Mouse (Mus musculus): Measurements from ENCODE around the gene Peli2. TPM values are rescaled to one million over a fixed set of nuclear protein-coding genes. Genes with fewer than 3 reads are reported as not detected.

The Peli2 gene
- polyA plus RNA-seq, 1 experiment from 2014 or later = 3.5 TPM

DNA sequence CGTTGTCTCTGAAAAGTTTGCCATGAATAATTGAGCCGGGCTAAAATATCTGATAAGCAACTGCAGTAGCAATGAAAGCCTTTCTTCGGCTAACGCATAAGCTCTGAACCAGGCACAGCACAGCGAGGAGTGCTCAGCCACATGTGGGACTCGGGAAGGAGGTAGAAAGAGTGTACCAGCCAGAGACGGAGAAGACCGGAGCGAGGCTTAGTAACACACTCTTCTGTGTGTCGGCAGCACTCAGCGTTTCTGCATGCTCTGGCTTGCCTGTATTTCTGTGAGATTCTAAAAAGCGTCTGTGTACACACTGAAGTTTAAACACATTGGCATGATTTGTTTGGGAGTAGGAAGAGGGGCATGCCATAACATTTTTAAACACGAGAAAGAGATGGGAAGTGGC lies 34.5 kb downstream of the Peli2 start:
- no peak for ATAC-seq
- 0 out of 2 replicates have a peak, but pooled peaks cover 3% of the 10 kb centered on the region for H3K4me1 ChIP-seq (ENCODE audit: control insufficient read depth, insufficient read depth, low read length)
- 41% methylated on average over 13 of the region's 13 CpGs for WGBS
- H3K9ac ChIP-seq (ENCODE audit: low read depth, low read length) = no peak overlapping the region
- no peak overlapping the region for H3K4me2 ChIP-seq (ENCODE audit: low read depth, low read length)
- no peaks in the 10 kb centered on the region for H3K27me3 ChIP-seq (replicated peaks; ENCODE audit: control insufficient read depth, insufficient read depth, low read length)
- no peaks in the 10 kb centered on the region for H3K9me3 ChIP-seq (ENCODE audit: control insufficient read depth, low read length)
- no peak overlapping the region for H3K27ac ChIP-seq (ENCODE audit: low read length)
- no peaks in the 10 kb centered on the region for H3K36me3 ChIP-seq (ENCODE audit: control insufficient read depth, insufficient read depth, low read length)
- no peak overlapping the region for H3K4me3 ChIP-seq (ENCODE audit: low read length)

DNA sequence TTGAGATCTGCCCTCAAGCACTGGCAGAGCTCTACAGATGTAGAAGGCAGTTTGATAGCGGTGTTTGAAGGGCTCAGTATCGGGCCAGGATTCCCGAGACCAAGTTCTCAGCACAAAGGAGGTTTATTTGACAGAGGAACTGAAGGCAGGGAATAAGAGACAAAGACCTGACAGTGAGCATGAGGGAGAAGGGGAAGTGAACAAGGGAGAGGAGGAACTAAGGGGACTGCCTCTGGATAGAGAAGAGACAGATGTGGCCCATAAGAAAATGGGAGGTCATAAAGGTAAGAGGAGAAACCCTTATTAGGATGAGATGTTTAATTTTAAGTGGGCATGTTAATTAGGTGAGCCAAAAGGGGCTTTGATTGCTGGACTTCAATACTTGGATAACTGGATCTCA lies 36.5 kb downstream of the Peli2 start:
- Histone ChIP-seq H3K4me1 (ENCODE audit: control insufficient read depth, insufficient read depth, low read length) (0 out of 2 replicates have a peak, but pooled peaks cover 3% of the 10 kb centered on the region), H3K4me2 (ENCODE audit: low read depth, low read length) (no peak overlapping the region), H3K4me3 (ENCODE audit: low read length) (no peak overlapping the region), H3K27ac (ENCODE audit: low read length) (no peak overlapping the region), H3K36me3 (ENCODE audit: control insufficient read depth, insufficient read depth, low read length) (no peaks in the 10 kb centered on the region), H3K9ac (ENCODE audit: low read depth, low read length) (no peak overlapping the region), H3K9me3 (ENCODE audit: control insufficient read depth, low read length) (no peaks in the 10 kb centered on the region), H3K27me3 (replicated peaks; ENCODE audit: control insufficient read depth, insufficient read depth, low read length) (no peaks in the 10 kb centered on the region)
- no peak for ATAC-seq
- WGBS = 88% methylated on average over 3 of the region's 3 CpGs

- ATAC-seq = no peak
- no peaks in the 10 kb centered on the region for H3K27me3 ChIP-seq (replicated peaks; ENCODE audit: control insufficient read depth, insufficient read depth, low read length)
- H3K4me1 ChIP-seq (ENCODE audit: control insufficient read depth, insufficient read depth, low read length) = 0 out of 2 replicates have a peak, but pooled peaks cover 3% of the 10 kb centered on the region
- no peak overlapping the region for H3K4me2 ChIP-seq (ENCODE audit: low read depth, low read length)
- WGBS = 76% methylated on average over 8 of the region's 8 CpGs
- H3K27ac ChIP-seq (ENCODE audit: low read length) = no peak overlapping the region
- no peaks in the 10 kb centered on the region for H3K9me3 ChIP-seq (ENCODE audit: control insufficient read depth, low read length)
- no peak overlapping the region for H3K9ac ChIP-seq (ENCODE audit: low read depth, low read length)
- no peaks in the 10 kb centered on the region for H3K36me3 ChIP-seq (ENCODE audit: control insufficient read depth, insufficient read depth, low read length)
- H3K4me3 ChIP-seq (ENCODE audit: low read length) = no peak overlapping the region
These were observed 37.2 kb downstream of the Peli2 start for GRCm38 (mm10) chr14:48157835-48158234.

GRCm38 (mm10) chr14:48159401-48159800 lies 38.8 kb downstream of the Peli2 start:
- no peak overlapping the region for H3K4me3 ChIP-seq (ENCODE audit: low read length)
- no peak overlapping the region for H3K4me2 ChIP-seq (ENCODE audit: low read depth, low read length)
- H3K27ac ChIP-seq (ENCODE audit: low read length) = no peak overlapping the region
- no peak overlapping the region for H3K9ac ChIP-seq (ENCODE audit: low read depth, low read length)
- H3K36me3 ChIP-seq (ENCODE audit: control insufficient read depth, insufficient read depth, low read length) = no peaks in the 10 kb centered on the region
- ATAC-seq = no peak
- 61% methylated on average over 3 of the region's 3 CpGs for WGBS
- H3K27me3 ChIP-seq (replicated peaks; ENCODE audit: control insufficient read depth, insufficient read depth, low read length) = no peaks in the 10 kb centered on the region
- H3K4me1 ChIP-seq (ENCODE audit: control insufficient read depth, insufficient read depth, low read length) = 0 out of 2 replicates have a peak, but pooled peaks cover 5% of the 10 kb centered on the region
- no peaks in the 10 kb centered on the region for H3K9me3 ChIP-seq (ENCODE audit: control insufficient read depth, low read length)

DNA sequence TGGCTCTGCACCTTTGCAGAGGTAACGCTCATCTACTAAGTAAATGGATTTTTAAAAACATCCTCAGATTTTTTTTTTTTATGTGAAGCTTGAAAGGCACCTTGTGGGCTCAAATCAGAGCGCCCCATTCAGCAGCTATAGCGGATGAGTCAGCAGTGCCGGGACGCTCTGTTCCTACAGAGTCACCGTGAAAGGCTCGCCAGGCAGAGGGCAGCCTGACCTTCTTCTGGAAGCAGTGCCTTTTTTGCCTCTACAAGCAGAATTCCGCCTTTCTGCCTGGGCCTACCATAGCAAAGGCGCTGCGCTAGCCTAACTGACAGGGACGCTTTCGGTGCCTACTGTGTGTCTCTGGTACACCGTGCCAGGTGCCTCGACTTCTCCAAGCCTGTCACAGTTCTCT lies 41.8 kb downstream of the Peli2 start:
- H3K4me1 ChIP-seq (ENCODE audit: control insufficient read depth, insufficient read depth, low read length) = 0 out of 2 replicates have a peak, but pooled peaks cover 13% of the 10 kb centered on the region
- H3K4me3 ChIP-seq (ENCODE audit: low read length) = no peak overlapping the region
- H3K36me3 ChIP-seq (ENCODE audit: control insufficient read depth, insufficient read depth, low read length) = no peaks in the 10 kb centered on the region
- ATAC-seq = no peak
- H3K27me3 ChIP-seq (replicated peaks; ENCODE audit: control insufficient read depth, insufficient read depth, low read length) = no peaks in the 10 kb centered on the region
- no peak overlapping the region for H3K27ac ChIP-seq (ENCODE audit: low read length)
- no peaks in the 10 kb centered on the region for H3K9me3 ChIP-seq (ENCODE audit: control insufficient read depth, low read length)
- 90% methylated on average over 14 of the region's 14 CpGs for WGBS
- H3K4me2 ChIP-seq (ENCODE audit: low read depth, low read length) = no peak overlapping the region
- H3K9ac ChIP-seq (ENCODE audit: low read depth, low read length) = no peak overlapping the region

- H3K27ac ChIP-seq (ENCODE audit: low read length) = no peak overlapping the region
- H3K36me3 ChIP-seq (ENCODE audit: control insufficient read depth, insufficient read depth, low read length) = no peaks in the 10 kb centered on the region
- no peak for ATAC-seq
- 0 out of 2 replicates have a peak, but pooled peaks cover 10% of the 10 kb centered on the region for H3K4me1 ChIP-seq (ENCODE audit: control insufficient read depth, insufficient read depth, low read length)
- H3K4me2 ChIP-seq (ENCODE audit: low read depth, low read length) = no peak overlapping the region
- 47% methylated on average over 8 of the region's 8 CpGs for whole genome bisulfite sequencing
- H3K9ac ChIP-seq (ENCODE audit: low read depth, low read length) = no peak overlapping the region
- no peaks in the 10 kb centered on the region for H3K27me3 ChIP-seq (replicated peaks; ENCODE audit: control insufficient read depth, insufficient read depth, low read length)
- no peaks in the 10 kb centered on the region for H3K9me3 ChIP-seq (ENCODE audit: control insufficient read depth, low read length)
- H3K4me3 ChIP-seq (ENCODE audit: low read length) = no peak overlapping the region
These were observed 44.3 kb downstream of the Peli2 start for GRCm38 (mm10) chr14:48164917-48165316.

GRCm38 (mm10) chr14:48166396-48166795 lies 45.8 kb downstream of the Peli2 start:
- no peak overlapping the region for H3K9ac ChIP-seq (ENCODE audit: low read depth, low read length)
- H3K36me3 ChIP-seq (ENCODE audit: control insufficient read depth, insufficient read depth, low read length) = no peaks in the 10 kb centered on the region
- no peak overlapping the region for H3K4me2 ChIP-seq (ENCODE audit: low read depth, low read length)
- WGBS = 91% methylated on average over 9 of the region's 9 CpGs
- H3K4me1 ChIP-seq (ENCODE audit: control insufficient read depth, insufficient read depth, low read length) = 0 out of 2 replicates have a peak, but pooled peaks cover 16% of the 10 kb centered on the region
- no peak for ATAC-seq
- no peak overlapping the region for H3K4me3 ChIP-seq (ENCODE audit: low read length)
- H3K9me3 ChIP-seq (ENCODE audit: control insufficient read depth, low read length) = no peaks in the 10 kb centered on the region
- no peaks in the 10 kb centered on the region for H3K27me3 ChIP-seq (replicated peaks; ENCODE audit: control insufficient read depth, insufficient read depth, low read length)
- no peak overlapping the region for H3K27ac ChIP-seq (ENCODE audit: low read length)

DNA sequence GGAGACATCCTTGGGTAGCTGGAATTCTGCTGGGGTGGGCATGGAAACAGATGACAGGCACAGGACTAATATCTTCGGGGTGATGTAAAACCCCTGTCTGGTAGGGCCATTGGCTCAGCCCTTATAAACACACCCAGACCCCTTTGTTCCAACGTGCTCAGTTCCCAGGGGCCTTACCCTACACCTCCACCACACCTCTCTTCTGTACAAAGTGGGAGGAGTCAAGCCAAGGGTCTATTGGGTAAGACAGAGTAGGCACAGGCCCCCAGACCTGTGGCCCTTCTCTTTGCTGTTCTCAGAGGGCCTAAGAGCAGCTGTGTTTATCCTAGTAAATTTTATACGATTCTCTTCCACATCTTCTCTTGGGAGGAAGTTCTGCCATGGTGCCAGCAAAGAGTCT lies 46.4 kb downstream of the Peli2 start:
- Histone ChIP-seq H3K36me3 (ENCODE audit: control insufficient read depth, insufficient read depth, low read length) (no peaks in the 10 kb centered on the region), H3K9ac (ENCODE audit: low read depth, low read length) (no peak overlapping the region), H3K27ac (ENCODE audit: low read length) (no peak overlapping the region), H3K4me3 (ENCODE audit: low read length) (no peak overlapping the region), H3K27me3 (replicated peaks; ENCODE audit: control insufficient read depth, insufficient read depth, low read length) (no peaks in the 10 kb centered on the region), H3K4me1 (ENCODE audit: control insufficient read depth, insufficient read depth, low read length) (0 out of 2 replicates have a peak, but pooled peaks cover 18% of the 10 kb centered on the region), H3K9me3 (ENCODE audit: control insufficient read depth, low read length) (no peaks in the 10 kb centered on the region), H3K4me2 (ENCODE audit: low read depth, low read length) (no peak overlapping the region)
- no peak for ATAC-seq
- WGBS = 50% methylated on average over 3 of the region's 3 CpGs

- Histone ChIP-seq H3K4me1 (ENCODE audit: control insufficient read depth, insufficient read depth, low read length) (peaks cover 18% of the 10 kb centered on the region; the same call in 1 of the 2 replicates), H3K4me3 (ENCODE audit: low read length) (no peak overlapping the region), H3K9me3 (ENCODE audit: control insufficient read depth, low read length) (no peaks in the 10 kb centered on the region), H3K4me2 (ENCODE audit: low read depth, low read length) (no peak overlapping the region), H3K27me3 (replicated peaks; ENCODE audit: control insufficient read depth, insufficient read depth, low read length) (no peaks in the 10 kb centered on the region), H3K9ac (ENCODE audit: low read depth, low read length) (no peak overlapping the region), H3K27ac (ENCODE audit: low read length) (no peak overlapping the region), H3K36me3 (ENCODE audit: control insufficient read depth, insufficient read depth, low read length) (no peaks in the 10 kb centered on the region)
- ATAC-seq = no peak
- 64% methylated on average over 6 of the region's 6 CpGs for WGBS
These were observed 47.5 kb downstream of the Peli2 start for GRCm38 (mm10) chr14:48168116-48168515.

DNA sequence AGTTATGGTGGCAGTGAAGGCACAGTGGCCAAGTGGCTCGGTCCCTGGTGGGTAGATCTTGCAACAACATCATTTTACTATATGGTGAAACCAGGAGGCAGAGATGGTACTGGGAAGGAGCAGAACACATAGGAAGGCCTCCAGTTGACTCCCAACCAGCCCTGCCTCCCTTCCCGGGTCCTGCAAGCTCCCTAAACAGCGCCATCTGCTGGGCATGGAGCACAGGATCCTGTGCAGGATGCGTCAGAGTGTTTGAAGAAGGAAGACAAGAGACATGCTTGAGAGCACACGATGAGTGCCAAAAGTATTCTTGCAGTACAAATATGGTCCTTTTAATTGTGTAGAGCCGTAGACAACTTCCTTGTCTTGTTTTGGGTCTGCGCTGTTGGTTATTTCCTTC lies 49.3 kb downstream of the Peli2 start:
- Histone ChIP-seq H3K9ac (ENCODE audit: low read depth, low read length) (no peak overlapping the region), H3K36me3 (ENCODE audit: control insufficient read depth, insufficient read depth, low read length) (no peaks in the 10 kb centered on the region), H3K9me3 (ENCODE audit: control insufficient read depth, low read length) (no peaks in the 10 kb centered on the region), H3K4me1 (ENCODE audit: control insufficient read depth, insufficient read depth, low read length) (peaks cover 11% of the 10 kb centered on the region; the same call in 1 of the 2 replicates), H3K4me2 (ENCODE audit: low read depth, low read length) (no peak overlapping the region), H3K27me3 (replicated peaks; ENCODE audit: control insufficient read depth, insufficient read depth, low read length) (no peaks in the 10 kb centered on the region), H3K27ac (ENCODE audit: low read length) (no peak overlapping the region), H3K4me3 (ENCODE audit: low read length) (no peak overlapping the region)
- no peak for ATAC-seq
- WGBS = 59% methylated on average over 7 of the region's 7 CpGs

Measured in intestine, embryonic 16.5 days (tissue).